Mouse (Mus musculus) adrenal gland, postnatal 36 days (tissue): ENCODE measurements at regions not wholly inside any gene's neighbourhood (a gene's known extent, or its start where the extent isn't known, plus 50 kb on each side); places are given as distances from the start of the nearest gene placed in this dataset.

Experiments used
- DNase-seq, 2 experiments: peaks; one replicate each; pipeline ENCODE4 v3.0.0; 2021; ENCODE audit warnings: mixed read lengths in 1 of 2

- DNase-seq, result no peak
Measured at GRCm38 (mm10) chr12:107251981-107252380, 236.5 kb upstream of the 3110018I06Rik start.

GRCm38 (mm10) chr12:107262076-107262475, 226.4 kb upstream of the 3110018I06Rik start:
- DNase-seq, result no peak

DNA sequence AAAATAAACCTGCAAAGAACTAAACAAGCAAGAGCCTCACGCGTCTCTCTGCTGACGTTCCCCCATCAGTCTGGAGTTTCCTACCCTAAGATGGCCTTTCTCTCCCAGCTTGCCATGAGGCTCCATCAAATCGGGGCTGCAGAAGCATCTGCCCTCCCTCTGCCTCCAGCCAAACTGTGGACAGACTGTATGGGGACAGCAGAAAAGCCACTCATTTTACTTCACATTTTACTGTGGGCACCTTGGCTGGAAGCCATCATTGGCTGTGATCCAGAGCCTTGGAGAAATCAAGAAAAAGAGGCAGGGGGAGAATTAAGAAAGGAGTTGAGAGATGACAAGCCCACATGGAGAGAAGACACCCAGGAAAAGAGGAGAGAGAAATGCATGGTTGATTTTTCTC, 225.9 kb upstream of the 3110018I06Rik start:
- no peak for DNase-seq

GRCm38 (mm10) chr12:107266696-107267095, 221.7 kb upstream of the 3110018I06Rik start:
- DNase-seq, result no peak

- no peak for DNase-seq
Measured at GRCm38 (mm10) chr12:107285622-107286021, 202.8 kb upstream of the 3110018I06Rik start.

- DNase-seq, result no peak
Measured at GRCm38 (mm10) chr12:107291377-107291776, 197.1 kb upstream of the 3110018I06Rik start.

GRCm38 (mm10) chr12:107307094-107307740, 181.2 kb upstream of the 3110018I06Rik start:
- no peak for DNase-seq

DNA sequence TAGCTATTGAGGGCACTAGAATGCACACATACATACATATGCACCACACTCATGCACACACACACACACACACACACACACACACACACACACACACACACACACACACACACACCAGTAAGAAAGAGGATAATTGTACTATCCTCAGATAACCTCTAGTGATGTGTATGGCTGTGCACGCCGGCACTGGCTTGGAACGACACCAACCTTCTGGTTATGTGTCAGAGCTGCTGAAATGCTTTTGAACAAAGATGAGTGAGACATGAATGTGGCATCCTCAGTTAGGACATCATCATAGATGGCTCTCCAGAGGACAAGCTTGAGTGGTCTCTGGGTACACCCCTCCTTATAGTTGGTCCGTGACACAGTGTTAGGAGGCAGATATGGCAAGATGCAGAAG, 173.0 kb upstream of the 3110018I06Rik start:
- no peak for DNase-seq

- peak; percentile 2 to 35 for DNase-seq
Measured at GRCm38 (mm10) chr12:107322861-107323260, 165.6 kb upstream of the 3110018I06Rik start.

- DNase-seq, result no peak
Measured at GRCm38 (mm10) chr12:107326101-107326500, 162.3 kb upstream of the 3110018I06Rik start.

DNA sequence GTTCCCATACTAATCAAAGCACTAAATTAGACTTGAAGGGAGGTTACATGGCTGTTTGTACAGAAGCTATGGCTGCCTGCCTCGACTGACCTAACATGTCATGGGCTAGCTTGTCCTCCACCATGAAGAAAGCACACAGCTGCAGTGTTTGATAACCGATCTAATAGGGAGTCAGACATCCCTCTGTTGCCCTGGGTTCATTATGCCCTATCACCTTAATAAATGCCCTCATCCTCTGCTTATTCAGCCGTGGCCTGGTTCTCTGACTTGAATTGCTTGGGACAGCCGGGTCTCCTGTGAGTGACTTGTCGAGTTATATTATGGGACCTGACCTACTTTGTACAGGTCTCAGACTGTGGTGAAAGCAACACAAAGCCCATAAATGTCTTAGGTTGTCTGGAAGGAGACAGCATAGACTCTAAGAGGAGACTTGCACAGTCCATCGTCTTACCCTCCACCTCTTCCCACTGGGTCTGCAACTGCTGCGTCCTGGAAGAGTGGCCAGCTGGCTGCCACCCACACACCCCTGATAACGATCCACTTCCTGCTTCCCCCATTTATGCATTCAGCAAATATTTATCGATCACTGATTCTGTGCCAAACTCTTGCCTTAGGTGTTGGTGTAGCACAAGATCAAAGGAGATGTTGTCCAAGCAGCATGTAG, 161.2 kb upstream of the 3110018I06Rik start:
- DNase-seq, result no peak

- no peak for DNase-seq
Measured at GRCm38 (mm10) chr12:107328986-107329385, 159.4 kb upstream of the 3110018I06Rik start.

DNA sequence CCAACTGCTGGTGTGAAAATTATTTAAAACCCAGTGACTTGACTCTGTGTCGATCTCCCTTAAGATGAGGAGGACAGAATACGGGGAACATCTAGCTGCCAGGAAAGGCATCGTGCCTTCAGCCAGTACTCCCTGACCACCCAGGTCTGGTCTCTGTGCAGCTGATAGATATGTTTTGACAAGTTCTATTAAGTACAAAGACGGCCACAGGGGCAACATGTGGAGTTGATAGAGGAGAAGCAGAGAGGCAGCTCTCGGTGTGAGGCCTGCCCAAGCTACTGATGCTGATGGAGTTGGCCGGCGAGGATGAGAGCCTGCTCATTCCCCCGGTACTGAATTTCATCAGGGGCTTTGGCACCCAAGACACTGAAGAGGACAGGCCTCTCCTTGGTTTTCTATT, 154.1 kb upstream of the 3110018I06Rik start:
- DNase-seq, result no peak

DNA sequence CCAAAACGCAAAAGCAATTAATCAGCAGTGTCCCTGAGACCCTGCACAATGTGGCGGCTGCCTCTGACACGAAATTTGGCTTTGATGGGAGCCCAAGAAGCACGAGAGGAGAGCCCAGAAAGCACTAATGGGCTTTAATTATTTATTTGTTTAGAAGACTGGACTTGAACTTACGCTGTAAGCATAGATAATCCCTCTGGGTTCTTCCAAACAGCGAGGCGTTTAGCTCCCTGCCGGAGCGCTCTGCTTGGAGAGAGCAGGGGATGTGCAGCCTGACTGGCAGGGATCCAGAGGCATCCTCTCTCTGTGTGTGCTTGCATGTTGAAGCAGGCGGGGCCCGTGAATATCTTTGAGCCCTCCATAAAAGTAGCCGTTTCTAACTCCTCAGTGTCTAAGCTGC, 153.3 kb upstream of the 3110018I06Rik start:
- no peak for DNase-seq

DNA sequence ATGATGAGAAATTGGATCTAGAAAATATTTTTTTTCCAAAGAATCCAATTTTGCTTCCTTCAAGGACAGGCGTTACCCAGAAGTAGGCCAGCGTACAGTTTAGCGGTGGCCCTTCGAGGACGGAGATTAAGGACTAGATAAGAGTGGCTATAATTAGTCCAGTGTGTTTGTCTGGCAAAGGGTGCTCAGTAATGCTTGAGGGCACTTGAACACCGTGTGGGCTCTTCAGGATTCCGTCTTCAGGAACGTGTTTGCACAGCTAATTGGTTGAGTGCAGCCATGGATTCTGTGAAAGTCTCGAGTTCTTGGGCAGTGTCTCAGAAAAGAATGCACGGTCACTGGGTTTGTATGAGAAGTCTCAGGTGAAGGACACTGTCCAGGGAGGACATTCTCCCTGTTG, 149.7 kb upstream of the 3110018I06Rik start:
- no peak for DNase-seq

GRCm38 (mm10) chr12:107356211-107356610, 132.2 kb upstream of the 3110018I06Rik start:
- DNase-seq, result no peak

GRCm38 (mm10) chr12:107356974-107357373, 131.5 kb upstream of the 3110018I06Rik start:
- no peak for DNase-seq

DNA sequence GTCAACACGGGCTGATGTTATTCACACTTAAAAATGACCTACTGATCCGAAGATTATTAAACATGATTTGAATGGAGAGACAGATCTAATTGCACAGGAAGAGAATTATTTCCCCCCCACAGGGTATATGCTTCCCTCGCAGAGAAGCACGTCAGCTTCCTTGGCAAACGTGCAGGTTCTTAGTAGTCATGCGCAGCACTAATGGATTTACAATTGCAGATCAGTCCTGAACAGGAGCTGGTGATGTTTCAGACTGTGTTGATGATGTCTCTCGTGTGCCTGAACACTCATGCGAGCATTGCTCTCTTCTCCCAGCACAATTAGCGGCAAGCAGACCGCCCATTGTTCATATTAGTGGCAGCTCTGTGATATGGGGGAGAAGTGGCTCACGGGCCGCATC, 127.9 kb upstream of the 3110018I06Rik start:
- no peak for DNase-seq

DNA sequence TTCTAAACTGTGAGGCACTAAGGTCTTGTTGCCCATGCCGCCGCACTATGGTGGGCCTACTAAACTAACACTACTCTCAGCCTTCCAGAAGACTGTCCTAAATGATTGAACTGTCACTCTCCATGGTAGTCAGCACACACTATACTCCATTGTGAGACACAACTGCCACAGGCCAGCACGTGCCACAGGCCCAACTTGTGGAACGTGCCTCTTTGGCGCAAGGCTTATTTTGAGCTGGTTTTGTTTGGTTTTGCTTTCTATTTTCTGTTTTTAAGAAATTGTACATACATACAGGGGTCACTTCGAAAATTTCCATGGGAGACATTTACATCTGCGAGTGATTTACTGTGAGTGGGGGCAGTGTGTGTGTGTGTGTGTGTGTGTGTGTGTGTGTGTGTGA, 126.8 kb upstream of the 3110018I06Rik start:
- DNase-seq, result no peak

DNA sequence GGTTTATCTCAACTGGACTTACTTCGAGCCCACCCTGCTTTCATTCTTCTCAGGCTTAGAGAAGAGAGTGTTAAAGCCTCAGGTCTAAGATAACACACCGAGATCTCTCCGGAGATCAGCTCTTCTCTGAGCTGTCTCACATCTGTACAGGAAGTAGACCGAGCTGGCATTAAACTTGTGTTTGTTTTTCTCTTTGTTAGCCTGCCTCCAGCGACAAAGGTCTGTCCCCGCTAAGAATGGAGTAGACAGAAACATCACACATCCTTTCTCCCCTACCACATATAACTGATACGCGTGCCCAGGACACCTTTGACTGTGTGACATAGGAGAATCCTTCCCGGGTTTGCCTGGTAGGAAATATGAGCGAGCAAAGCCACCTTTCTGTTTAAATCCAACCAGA, 126.3 kb upstream of the 3110018I06Rik start:
- no peak for DNase-seq

DNA sequence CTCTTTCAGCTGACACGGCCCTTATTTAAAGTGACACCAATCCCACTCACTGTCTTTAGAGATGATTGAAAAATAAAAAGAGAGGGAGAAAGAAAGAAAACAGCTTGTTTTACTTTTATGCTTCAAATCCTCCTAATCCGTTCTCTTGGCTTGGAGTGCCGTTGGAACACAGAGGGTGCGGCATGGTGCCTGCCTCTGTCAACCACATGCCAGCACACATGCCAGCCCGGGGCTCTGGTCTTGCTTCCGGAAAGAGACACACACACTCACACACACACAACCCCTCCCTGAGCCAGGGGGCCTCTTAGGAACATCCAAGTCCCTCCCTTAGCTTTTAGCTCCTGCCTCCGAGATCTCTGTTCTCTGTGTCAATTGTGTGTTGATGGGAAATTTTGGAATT, 116.2 kb upstream of the 3110018I06Rik start:
- no peak for DNase-seq

- no peak for DNase-seq
Measured at GRCm38 (mm10) chr12:107392050-107392795, 96.2 kb upstream of the 3110018I06Rik start.

DNA sequence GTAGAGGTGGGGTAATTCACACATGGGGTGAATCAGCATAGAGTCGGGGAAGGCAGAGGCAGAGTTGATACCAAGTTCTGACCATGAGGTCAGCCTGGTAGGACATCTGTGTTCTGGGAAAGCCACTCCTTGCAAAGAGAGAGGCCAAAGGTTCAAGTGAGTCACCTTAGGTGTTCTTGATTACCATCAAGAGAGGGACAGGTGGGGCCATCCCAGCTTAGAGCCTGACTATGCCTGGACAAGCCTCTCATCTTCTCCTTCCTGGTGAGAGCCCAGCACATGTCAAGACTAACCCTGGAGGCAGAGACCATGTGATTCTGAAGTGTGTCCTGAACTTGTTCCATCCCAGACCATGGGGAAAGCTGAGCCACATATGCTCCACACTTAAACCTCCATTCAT, 94.0 kb upstream of the 3110018I06Rik start:
- DNase-seq, result no peak
